Mouse (Mus musculus) right cerebral cortex, postnatal 10 days (tissue): ENCODE data around the gene Olfr1160.
"Not testable (repeated sequence)": the region's sequence is repeated elsewhere in the genome, so short reads cannot be mapped to it uniquely, and the experiment has no call there.

ENCODE experiments used
- DNase-seq, 2 experiments: peaks; one replicate each; pipeline ENCODE4 v3.0.0; 2021; ENCODE audit warnings: low spot score in 2 of 2

The Olfr1160 gene

DNA sequence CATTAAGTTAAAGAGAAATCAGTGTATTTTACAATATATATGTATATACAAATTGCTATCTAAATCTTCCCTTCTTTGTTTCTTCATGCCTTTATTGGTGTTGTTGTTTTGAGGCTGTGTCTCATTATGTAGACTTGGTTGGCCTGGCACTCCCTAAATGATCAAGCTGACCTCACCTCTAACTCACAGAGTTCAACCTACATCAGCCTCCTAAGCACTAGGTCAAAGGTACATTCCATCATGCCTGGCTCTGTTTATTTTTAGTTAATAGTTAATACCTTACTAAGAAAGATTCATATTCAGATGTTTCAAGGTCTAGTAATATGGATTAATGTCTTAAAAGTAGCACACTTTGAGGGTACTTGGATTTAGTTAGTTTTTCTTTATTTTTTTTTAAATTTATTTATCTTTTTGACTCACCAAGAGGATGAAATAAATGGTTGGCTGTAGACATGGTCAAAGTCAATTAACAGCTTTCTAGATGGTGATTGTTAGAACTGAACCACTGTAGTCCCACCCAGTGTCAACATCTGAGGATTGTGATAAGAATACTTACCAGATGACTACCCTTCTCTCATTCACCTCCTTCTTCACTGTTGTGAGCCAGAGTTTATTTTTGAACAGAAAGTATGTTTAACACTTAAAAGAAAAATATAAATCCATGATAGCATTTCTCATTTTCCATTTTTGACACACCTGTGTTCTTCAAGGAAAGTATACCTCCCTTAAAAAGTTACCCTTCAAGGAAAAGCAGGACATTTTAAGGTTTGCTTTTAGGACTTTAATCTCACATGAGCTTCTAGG lies at the start of gene Olfr1160:
Olfr1160 (minus strand) TSS at position 754 of the 804 bp plus-strand sequence.
- no peak for DNase-seq

DNA sequence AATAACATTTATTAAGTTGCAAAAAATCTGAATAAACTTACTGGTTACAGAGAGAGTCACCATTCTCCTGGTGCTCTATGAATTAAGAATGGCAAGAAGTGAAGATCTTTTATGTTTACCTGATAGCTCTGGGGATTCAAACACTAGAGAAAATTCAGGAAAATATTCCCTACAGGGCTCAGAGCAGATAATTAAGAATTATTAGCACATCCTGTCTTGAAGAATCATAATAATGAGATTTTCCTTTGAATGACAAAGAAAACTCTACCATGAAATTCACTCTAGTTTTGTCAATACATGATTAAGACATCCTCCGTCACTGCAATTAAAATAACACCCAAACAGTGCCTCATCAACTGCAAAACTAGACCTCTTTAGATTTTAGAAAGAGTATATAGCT lies 43.0 kb upstream of the Olfr1160 start, which contains the start of gene Olfr1162:
Olfr1162 (minus strand) TSS at position 101 of the 400 bp plus-strand sequence.
- no peak for DNase-seq

DNA sequence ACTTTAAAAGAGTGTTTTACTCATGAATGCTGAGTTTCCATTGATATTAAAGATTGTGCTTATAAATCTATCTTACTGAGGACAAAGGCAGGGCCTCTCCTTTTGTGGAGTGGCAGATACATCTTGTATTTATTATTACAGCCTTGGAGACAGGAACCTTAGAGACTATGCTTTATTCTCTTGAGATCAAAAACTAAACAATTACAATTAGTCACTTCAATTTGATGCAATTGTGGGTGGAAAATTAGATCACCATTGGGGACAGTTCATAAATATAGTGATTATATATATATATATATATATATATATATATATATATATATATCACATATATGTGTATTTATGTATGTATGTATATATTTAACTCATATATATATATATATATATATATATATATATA lies 29.5 kb upstream of the Olfr1160 start, which contains the start of gene Olfr73:
Olfr73 (minus strand) TSS at position 101 of the 400 bp plus-strand sequence.
- no peak for DNase-seq

DNA sequence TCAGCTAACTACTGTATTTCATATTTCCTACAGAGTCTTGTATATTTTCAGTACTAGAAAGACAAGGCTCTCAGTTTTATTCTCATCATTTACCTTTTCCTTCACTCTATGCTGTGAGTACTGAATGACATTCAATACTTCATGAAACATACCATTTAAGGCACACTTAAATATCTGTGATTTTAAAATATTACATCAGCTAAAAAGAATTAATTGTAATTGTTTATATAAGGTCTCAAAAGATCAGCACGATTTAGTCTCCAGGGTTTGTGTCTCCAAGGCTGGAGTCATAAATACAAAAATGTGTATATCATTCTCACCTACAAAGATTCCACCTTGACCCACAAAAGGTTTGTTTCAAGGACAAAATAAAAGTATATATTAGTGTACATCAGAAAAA lies 14.4 kb upstream of the Olfr1160 start, which contains the start of gene Olfr1161:
Olfr1161 (plus strand) TSS at position 301 of the 400 bp plus-strand sequence.
- not testable (repeated sequence) for DNase-seq

DNA sequence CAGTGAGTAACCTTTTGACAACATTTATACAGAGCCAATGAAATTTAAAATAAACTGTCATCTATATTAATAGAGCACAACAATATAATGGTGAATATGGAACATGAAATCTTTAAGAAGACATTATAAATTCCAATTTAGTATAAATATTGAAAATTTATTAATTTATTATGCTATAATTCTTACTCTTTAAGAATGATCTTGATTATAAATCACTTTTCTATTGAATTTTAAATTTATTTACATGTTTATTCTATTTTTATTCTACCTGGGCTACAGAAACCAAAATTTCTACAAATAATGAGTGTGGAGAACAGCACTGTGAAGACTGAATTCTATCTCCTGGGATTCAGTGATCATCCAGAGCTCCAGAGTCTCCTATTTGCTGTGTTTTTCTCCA lies 18.3 kb downstream of the Olfr1160 start, which contains the start of gene Olfr1158:
Olfr1158 (plus strand) TSS at position 301 of the 400 bp plus-strand sequence.
- DNase-seq = no peak

DNA sequence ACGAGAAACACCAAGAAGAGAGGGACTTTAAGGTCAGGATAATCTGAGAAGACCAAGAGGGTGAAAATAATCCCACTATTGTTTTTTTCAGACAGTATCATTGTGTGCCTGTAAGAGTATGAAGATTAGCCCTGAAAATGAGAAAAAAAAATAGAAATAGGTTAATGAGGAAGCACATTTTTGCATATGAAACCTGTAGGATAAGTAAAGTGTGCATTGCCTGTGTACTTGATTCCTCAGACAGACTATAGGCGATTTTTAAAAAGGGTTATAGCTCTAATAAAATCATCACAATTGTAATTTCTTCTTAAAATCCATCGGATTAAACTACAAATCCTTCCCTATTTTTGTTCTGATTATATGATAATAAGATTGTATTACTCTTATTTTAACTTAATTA lies 33.5 kb downstream of the Olfr1160 start, which contains the start of gene Olfr74:
Olfr74 (minus strand) TSS at position 101 of the 400 bp plus-strand sequence.
- no peak for DNase-seq

DNA sequence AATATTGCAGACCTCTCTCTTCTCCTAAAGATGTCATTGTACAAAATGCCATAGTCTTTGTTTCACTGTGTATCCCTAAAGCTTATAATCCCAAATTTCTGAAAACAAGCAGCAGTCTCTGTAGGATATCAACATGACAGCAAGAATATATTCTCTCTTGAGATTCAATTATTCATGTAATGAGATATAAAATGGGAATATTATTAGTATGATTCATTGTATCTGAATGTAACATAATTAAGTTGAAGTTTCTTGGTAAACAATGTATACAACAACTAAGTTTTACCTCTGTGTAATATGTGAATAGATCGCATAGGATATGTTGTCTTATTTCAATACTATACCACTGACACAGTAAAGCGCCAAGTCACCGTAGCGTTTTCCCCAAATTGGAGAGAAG lies 39.9 kb downstream of the Olfr1160 start, which contains the start of gene Olfr1157:
Olfr1157 (minus strand) TSS at position 101 of the 400 bp plus-strand sequence.
- no peak for DNase-seq

DNA sequence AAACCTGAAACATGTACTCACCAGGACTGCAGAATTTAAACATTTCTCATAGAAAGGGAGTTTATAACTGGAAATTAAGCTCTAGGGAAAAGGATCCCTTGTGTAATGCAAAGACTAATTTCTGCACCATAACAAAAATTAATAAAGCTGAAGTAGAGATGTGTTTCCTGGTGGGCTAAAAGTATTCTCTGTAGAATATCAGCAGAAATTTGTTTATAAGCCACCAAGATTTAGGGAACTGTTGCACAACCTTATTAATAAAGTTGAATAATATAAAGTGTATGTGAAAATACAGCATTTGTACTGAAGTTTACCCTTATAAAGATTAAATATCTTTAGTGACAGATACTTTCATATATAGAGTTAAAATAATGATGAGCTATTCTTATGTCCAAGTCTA lies 55.1 kb downstream of the Olfr1160 start, which contains the start of gene Olfr1156:
Olfr1156 (minus strand) TSS at position 101 of the 400 bp plus-strand sequence.
- DNase-seq = no peak
